Mouse (Mus musculus): ENCODE measurements around the gene Plxnc1.

The Plxnc1 gene

GRCm38 (mm10) chr10:94747011-94747410 is 197.6 kb downstream of the Plxnc1 start:
- no peak for DNase-seq (ENCODE audit: low spot score in 2 of 2)

DNA sequence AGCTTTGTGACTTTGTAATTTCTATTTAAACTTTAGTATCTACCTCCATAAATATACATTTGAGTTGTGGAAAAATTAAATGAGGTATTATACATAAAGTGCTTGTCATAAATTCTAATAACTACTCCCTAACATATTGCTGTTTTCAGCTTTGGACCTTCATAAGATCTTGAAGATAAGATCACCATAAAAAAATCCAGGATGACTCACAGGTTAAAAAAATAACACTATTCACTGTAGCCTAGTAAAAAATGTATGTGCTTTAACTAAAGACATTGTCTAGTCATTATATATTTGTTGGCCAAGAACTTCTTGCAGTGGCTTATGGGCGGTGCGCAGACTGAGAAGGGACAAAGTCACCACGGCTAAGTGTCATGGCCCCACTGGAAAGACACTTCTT is 203.2 kb downstream of the Plxnc1 start:
- DNase-seq (ENCODE audit: low spot score in 2 of 2), result no peak

Data from spleen, postnatal 10 days (tissue).